Comparison of ENCODE assay signal across 24 mouse cellular contexts in genomic region chr9:119048182-119048903, GRCm38 (mm10). TPM values are rescaled to one million over a fixed set of nuclear protein-coding genes. Genes with fewer than 3 reads are reported as not detected.
DNase-seq lines count a peak whose midpoint lies in the region; ATAC-seq lines count a peak whose summit lies in the region.
"Had no signal": no experiment of that assay in that cellular context is flagged by ENCODE, and none has a peak within 500 bp of the region (broad histone marks: within the 10 kb centered on the region; RNA-seq: fewer than 3 reads in every experiment).

No protein-coding gene starts in this region.

- no peak for ATAC-seq in kidney, embryonic 15.5 days (replicated peaks; ENCODE audit: low FRiP score)
- peak; percentile 91 for ATAC-seq in liver, embryonic 13.5 days (ENCODE audit: low read depth)
- peak; percentile 33; the same call in 1 of the 2 replicates for ATAC-seq in stomach, embryonic 15.5 days (ENCODE audit: insufficient read depth, low FRiP score, low read depth)
- ATAC-seq in midbrain, embryonic 13.5 days: no peak
- ATAC-seq: forebrain, embryonic 15.5 days; lung, postnatal 0 days; Patski had no signal

- intact Hi-C loops in heart, postnatal 10 days (cut with DNase I): no loop called here

- no peak for DNase-seq in kidney, adult 8-10 months
- DNase-seq in c-Kit-positive CD71-positive TER-119-positive erythroid progenitor cells, embryonic 14.5 days (ENCODE audit: low spot score): peak; percentile 69
- peak; percentile 61 for DNase-seq in liver, embryonic 13.5 days
- no peak for DNase-seq in heart, postnatal 10 days
- DNase-seq in ovary, postnatal 10 days (ENCODE audit: low spot score): no peak
- DNase-seq: cerebellum, adult 8-10 months; gastrocnemius, postnatal 25 days; left cerebral cortex, postnatal 4 days; right cerebral cortex, postnatal 14 days; thymus, adult 2 months; thymus, postnatal 4 days had no signal

- no peaks in the 10 kb centered on the region for H3K27me3 ChIP-seq in kidney, embryonic 15.5 days
- H3K27me3 ChIP-seq in liver, embryonic 13.5 days: peaks cover 22% of the 10 kb centered on the region
- H3K27me3 ChIP-seq in stomach, embryonic 15.5 days (replicated peaks): no peaks in the 10 kb centered on the region
- H3K27me3 ChIP-seq in midbrain, embryonic 13.5 days: peaks cover 14% of the 10 kb centered on the region
- H3K27me3 ChIP-seq: forebrain, embryonic 15.5 days; limb, embryonic 15.5 days; Patski had no signal

- H3K4me3 ChIP-seq in kidney, embryonic 15.5 days (replicated peaks): no peak overlapping the region
- peak overlapping the region; percentile 8; the same call in 1 of the 2 replicates for H3K4me3 ChIP-seq in liver, embryonic 13.5 days (replicated peaks)
- no peak overlapping the region for H3K4me3 ChIP-seq in stomach, embryonic 15.5 days (replicated peaks)
- H3K4me3 ChIP-seq in midbrain, embryonic 13.5 days (replicated peaks): no peak overlapping the region
- H3K4me3 ChIP-seq: forebrain, embryonic 15.5 days; heart, embryonic 15.5 days; hindbrain, embryonic 15.5 days; limb, embryonic 15.5 days; midbrain, embryonic 12.5 days had no signal

- H3K4me1 ChIP-seq in kidney, embryonic 15.5 days: peaks cover 23% of the 10 kb centered on the region
- peaks cover 32% of the 10 kb centered on the region for H3K4me1 ChIP-seq in liver, embryonic 13.5 days (replicated peaks)
- peaks cover 13% of the 10 kb centered on the region for H3K4me1 ChIP-seq in stomach, embryonic 15.5 days
- peaks cover 13% of the 10 kb centered on the region for H3K4me1 ChIP-seq in midbrain, embryonic 13.5 days (replicated peaks)

- H3K36me3 ChIP-seq in kidney, embryonic 15.5 days: peaks cover 7% of the 10 kb centered on the region; the same call in 1 of the 2 replicates
- H3K36me3 ChIP-seq in liver, embryonic 13.5 days: no peaks in the 10 kb centered on the region
- no peaks in the 10 kb centered on the region for H3K36me3 ChIP-seq in stomach, embryonic 15.5 days
- H3K36me3 ChIP-seq in midbrain, embryonic 13.5 days: no peaks in the 10 kb centered on the region
- H3K36me3 ChIP-seq: forebrain, embryonic 15.5 days; heart, embryonic 15.5 days; hindbrain, embryonic 15.5 days; midbrain, embryonic 12.5 days had no signal

- no peak overlapping the region for H3K4me2 ChIP-seq in kidney, embryonic 15.5 days
- H3K4me2 ChIP-seq in liver, embryonic 13.5 days: peak overlapping the region; percentile 51
- H3K4me2 ChIP-seq in stomach, embryonic 15.5 days: no peak overlapping the region
- no peak overlapping the region for H3K4me2 ChIP-seq in midbrain, embryonic 13.5 days (replicated peaks)
- H3K4me2 ChIP-seq: forebrain, embryonic 15.5 days; heart, embryonic 15.5 days; hindbrain, embryonic 15.5 days; limb, embryonic 15.5 days; midbrain, embryonic 12.5 days had no signal

- 0 out of 2 replicates have a peak overlapping the region, but pooled peaks have one; percentile 3 for H3K27ac ChIP-seq in kidney, embryonic 15.5 days
- peak overlapping the region; percentile 73 for H3K27ac ChIP-seq in liver, embryonic 13.5 days
- no peak overlapping the region for H3K27ac ChIP-seq in stomach, embryonic 15.5 days
- no peak overlapping the region for H3K27ac ChIP-seq in midbrain, embryonic 13.5 days
- H3K27ac ChIP-seq: forebrain, embryonic 15.5 days; heart, embryonic 15.5 days; hindbrain, embryonic 15.5 days; kidney, postnatal 0 days; limb, embryonic 15.5 days; midbrain, embryonic 12.5 days had no signal

- WGBS in kidney, embryonic 15.5 days: 81% methylated on average over 11 of the region's 11 CpGs
- 37% methylated on average over 11 of the region's 11 CpGs for WGBS in liver, embryonic 13.5 days (ENCODE audit: insufficient replicate concordance)
- WGBS in stomach, embryonic 15.5 days: 65% methylated on average over 11 of the region's 11 CpGs
- WGBS in midbrain, embryonic 13.5 days: 88% methylated on average over 11 of the region's 11 CpGs

- no peaks in the 10 kb centered on the region for H3K9me3 ChIP-seq in kidney, embryonic 15.5 days (replicated peaks)
- no peaks in the 10 kb centered on the region for H3K9me3 ChIP-seq in liver, embryonic 13.5 days (replicated peaks)
- no peaks in the 10 kb centered on the region for H3K9me3 ChIP-seq in stomach, embryonic 15.5 days
- H3K9me3 ChIP-seq in midbrain, embryonic 13.5 days: no peaks in the 10 kb centered on the region
- H3K9me3 ChIP-seq: forebrain, embryonic 15.5 days; heart, embryonic 15.5 days; hindbrain, embryonic 15.5 days; limb, embryonic 15.5 days; midbrain, embryonic 12.5 days had no signal

- H3K9ac ChIP-seq in kidney, embryonic 15.5 days: no peak overlapping the region
- H3K9ac ChIP-seq in liver, embryonic 13.5 days: 0 out of 2 replicates have a peak overlapping the region, but pooled peaks have one; percentile 13
- no peak overlapping the region for H3K9ac ChIP-seq in stomach, embryonic 15.5 days
- H3K9ac ChIP-seq in midbrain, embryonic 13.5 days (replicated peaks): no peak overlapping the region
- H3K9ac ChIP-seq: forebrain, embryonic 15.5 days; heart, embryonic 15.5 days; hindbrain, embryonic 15.5 days; limb, embryonic 15.5 days; midbrain, embryonic 12.5 days had no signal

RNA-seq across cellular contexts. Expression of gene Vill, which starts 4.2 kb away (rescaled TPM):
- 36.4 and 46.2 TPM in 2 replicates for polyA plus RNA-seq in kidney, embryonic 15.5 days (2015; fragmentation: Nextera tagmentation; extraction: Ambion mirVana)
- 7.6 and 7.7 TPM in 2 replicates for polyA plus RNA-seq in liver, embryonic 13.5 days (2015; fragmentation: Nextera tagmentation; extraction: Ambion mirVana)
- 31.6 and 33.6 TPM in 2 replicates for polyA plus RNA-seq in stomach, embryonic 15.5 days (2015; fragmentation: Nextera tagmentation; extraction: Ambion mirVana)
- 1 to 10 TPM; 1.5 to 3.7 TPM for total RNA-seq in heart, postnatal 10 days (2021)
- polyA plus RNA-seq in midbrain, embryonic 13.5 days (2015; fragmentation: Nextera tagmentation; extraction: Ambion mirVana): 4.2 and 4.4 TPM in 2 replicates

RNA-seq across cellular contexts. Expression of gene Plcd1, which starts 45.0 kb away (rescaled TPM):
- polyA plus RNA-seq in kidney, embryonic 15.5 days (2015; fragmentation: Nextera tagmentation; extraction: Ambion mirVana): 20.0 and 20.1 TPM in 2 replicates
- 1.6 and 2.0 TPM in 2 replicates for polyA plus RNA-seq in liver, embryonic 13.5 days (2015; fragmentation: Nextera tagmentation; extraction: Ambion mirVana)
- 39.4 and 50.5 TPM in 2 replicates for polyA plus RNA-seq in stomach, embryonic 15.5 days (2015; fragmentation: Nextera tagmentation; extraction: Ambion mirVana)
- 10 to 100 TPM; 16.5 to 18.7 TPM for total RNA-seq in heart, postnatal 10 days (2021)
- polyA plus RNA-seq in midbrain, embryonic 13.5 days (2015; fragmentation: Nextera tagmentation; extraction: Ambion mirVana): 20.0 and 21.0 TPM in 2 replicates

RNA-seq across cellular contexts. Expression of gene Dlec1, which starts 53.9 kb away (rescaled TPM):
- 2.6 and 6.2 TPM in 2 replicates for polyA plus RNA-seq in kidney, embryonic 15.5 days (2015; fragmentation: Nextera tagmentation; extraction: Ambion mirVana)
- not detected in 2 replicates for polyA plus RNA-seq in liver, embryonic 13.5 days (2015; fragmentation: Nextera tagmentation; extraction: Ambion mirVana)
- polyA plus RNA-seq in stomach, embryonic 15.5 days (2015; fragmentation: Nextera tagmentation; extraction: Ambion mirVana): 0.85 and 0.89 TPM in 2 replicates
- under 1 TPM in 1 of 2 experiments, not detected in 1; 0.07 TPM for total RNA-seq in heart, postnatal 10 days (2021)
- 0.75 and 0.81 TPM in 2 replicates for polyA plus RNA-seq in midbrain, embryonic 13.5 days (2015; fragmentation: Nextera tagmentation; extraction: Ambion mirVana)
- total RNA-seq: monocyte, adult 5-6 weeks; neutrophil, adult 5-6 weeks had no signal

Comparison
In these comparisons a context has a peak if more than half of its experiments do, and no peak if none do; other contexts are left out.
1. ATAC-seq: peak in liver, embryonic 13.5 days (single experiment) and stomach, embryonic 15.5 days (single experiment); none in kidney, embryonic 15.5 days (single experiment) and midbrain, embryonic 13.5 days (single experiment).
2. H3K27ac ChIP-seq: peak in kidney, embryonic 15.5 days (single experiment) and liver, embryonic 13.5 days (single experiment); none in stomach, embryonic 15.5 days (single experiment) and midbrain, embryonic 13.5 days (single experiment).
3. DNase-seq: peak in c-Kit-positive CD71-positive TER-119-positive erythroid progenitor cells, embryonic 14.5 days (single experiment) and liver, embryonic 13.5 days (single experiment); none in kidney, adult 8-10 months (0 of 2), heart, postnatal 10 days (0 of 2) and ovary, postnatal 10 days (single experiment).